Mouse (Mus musculus) megakaryocyte progenitor cell, adult 5-6 weeks (primary cell): ENCODE data around the gene Supv3l1. TPM values are rescaled to one million over a fixed set of nuclear protein-coding genes. Genes with fewer than 3 reads are reported as not detected.

Experiments
- ATAC-seq: replicated peaks from 2 replicates; pipeline ENCODE4 v1.8.0; 2016; ENCODE audit warnings: mild to moderate bottlenecking, moderate TSS enrichment, inconsistent platforms; ENCODE audit not compliant: poor library complexity
- total RNA-seq, 2 experiments: library from RNA; stranded (forward) in 1 of 2; stranded (reverse) in 1 of 2; fragments of 157-497, 149-512 nt in 1 of 2; fragments of 200-1000 nt in 1 of 2; gene quantifications; 2 replicates each; pipeline versions ENCODE4 v1.2.3 to v1.2.4; 2015 to 2017

The Supv3l1 gene
- total RNA-seq, 2 experiments from 2014 or later = 41.8 to 47.5 TPM

DNA sequence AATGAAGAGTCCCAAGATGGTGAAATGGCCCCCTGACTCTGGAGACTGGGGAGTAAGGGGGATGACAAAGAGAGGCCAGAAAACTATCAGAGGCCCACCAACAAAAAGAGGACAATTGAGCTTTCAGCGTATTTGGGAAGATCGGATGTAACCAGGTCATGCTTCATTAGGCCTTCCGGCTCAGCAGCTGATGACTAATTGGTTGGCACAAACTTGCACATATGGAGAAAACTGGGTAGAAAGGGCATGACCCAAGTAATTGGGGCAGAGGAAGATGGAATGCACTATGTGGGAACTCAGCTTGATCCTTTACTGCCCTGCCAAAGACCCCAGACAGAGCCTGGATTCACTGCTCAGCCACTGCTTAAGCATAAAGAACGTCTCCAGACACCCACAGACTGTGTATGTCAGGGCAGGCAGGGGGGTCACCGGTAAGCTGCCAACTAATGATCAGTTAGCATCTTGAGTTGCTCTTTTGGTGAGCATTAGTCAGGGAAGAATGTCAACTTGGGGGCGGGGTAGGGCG is 30.6 kb downstream of the Supv3l1 start:
- no peak for ATAC-seq

DNA sequence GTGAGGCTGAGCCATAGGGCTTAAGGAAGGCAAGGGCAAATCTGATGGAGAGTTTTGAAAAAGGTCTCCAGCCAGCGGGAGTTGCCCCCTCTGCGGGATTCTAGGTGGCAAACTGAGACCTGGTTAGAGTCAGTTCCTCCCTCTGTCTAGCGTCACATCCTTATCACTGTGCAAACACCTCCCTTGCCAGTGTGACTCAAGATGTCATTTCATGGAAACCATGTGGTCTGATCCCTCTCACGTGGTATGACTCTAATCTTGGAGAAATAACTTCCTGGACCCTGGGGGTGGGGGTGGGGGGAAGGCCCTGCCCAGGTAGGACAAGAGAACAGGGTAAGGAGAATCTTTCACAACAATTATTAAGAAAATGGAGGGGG is 35.9 kb downstream of the Supv3l1 start:
- ATAC-seq = peak; percentile 54

GRCm38 (mm10) chr10:62412906-62413605 is 36.5 kb downstream of the Supv3l1 start:
- ATAC-seq = peak; percentile 34

DNA sequence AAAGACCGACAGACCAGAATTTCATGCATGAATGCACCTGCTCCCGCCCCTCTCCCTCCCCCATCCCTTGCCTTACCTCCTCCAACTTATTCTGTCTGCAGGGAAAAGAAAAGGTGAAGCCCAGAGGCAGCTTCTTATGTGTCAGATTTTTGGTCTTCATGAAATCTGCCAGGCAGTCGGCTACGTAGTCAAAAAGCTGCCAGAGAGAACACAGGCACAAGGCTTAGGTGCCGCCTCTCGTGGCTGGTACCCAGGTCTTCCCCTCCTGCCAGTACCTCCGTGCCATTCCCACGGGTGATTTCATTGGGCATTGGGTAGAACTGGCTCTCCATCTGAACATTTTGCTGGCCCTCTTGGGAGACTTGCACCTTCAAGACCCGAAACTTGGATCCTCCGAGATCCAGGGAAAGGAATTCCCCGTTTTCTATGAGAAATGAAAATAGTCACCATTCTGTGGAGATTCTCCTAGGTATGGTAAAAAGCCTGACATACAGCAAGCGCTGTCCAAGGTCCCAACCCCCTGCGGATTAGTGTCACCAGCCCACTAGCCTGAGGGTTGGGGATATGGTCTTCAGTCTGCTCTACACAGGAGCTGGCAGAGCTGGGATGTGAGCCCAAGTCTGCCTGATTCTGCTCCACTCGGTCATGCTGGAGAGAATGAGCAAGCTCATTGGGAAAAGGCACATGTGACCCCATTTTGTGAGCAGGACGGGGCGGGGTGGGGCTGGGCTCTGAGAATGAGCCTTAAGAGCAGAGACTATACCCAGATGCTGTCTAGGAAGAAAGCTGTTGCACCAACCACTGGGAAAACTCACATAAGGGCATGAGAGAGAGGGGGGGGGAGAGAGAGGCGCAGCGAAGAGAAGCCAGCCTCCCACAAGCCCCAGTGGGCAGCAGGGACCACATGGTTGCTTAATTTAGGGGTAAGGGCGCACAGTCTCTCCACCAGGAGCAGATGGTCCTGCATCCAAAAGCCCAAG is 37.8 kb downstream of the Supv3l1 start:
- ATAC-seq = no peak

DNA sequence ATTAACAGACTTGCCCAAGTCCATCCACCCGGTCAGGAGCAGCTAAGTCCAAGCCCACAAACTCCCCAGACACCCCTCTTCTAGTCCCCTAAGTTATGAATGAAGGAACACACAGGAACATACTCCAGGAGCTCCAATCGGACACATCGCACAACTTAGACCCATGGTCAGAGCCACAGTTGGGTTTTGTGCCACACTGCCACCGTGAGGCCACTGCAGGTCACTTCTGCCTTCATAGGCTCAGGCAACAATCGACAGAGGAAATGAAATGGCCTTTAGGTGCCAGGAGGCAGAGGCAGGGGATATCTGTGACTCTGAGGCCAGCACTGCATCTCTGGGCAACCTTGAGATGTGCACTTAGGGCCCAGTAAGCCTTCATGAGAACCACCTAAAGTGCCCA is 38.6 kb downstream of the Supv3l1 start:
- ATAC-seq = peak; percentile 93

DNA sequence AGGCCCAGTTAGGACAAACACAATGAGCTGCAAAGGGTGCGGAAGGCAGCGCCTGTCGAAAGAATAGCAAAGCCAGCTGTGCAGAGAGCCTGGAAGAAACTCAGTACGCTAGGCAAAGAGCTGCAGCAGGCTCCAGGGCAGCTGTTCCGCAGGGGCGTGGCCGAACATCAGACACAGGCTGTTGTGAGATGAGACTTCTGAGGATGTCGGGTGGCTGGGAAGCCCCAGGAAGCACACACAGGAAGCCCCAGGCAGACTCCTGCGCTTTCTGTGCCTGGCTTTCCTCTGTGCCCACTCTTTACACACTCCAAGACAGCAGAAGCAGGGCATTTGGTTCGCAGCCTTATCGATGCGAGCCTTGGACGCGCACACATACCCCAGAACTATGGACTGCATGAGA is 44.6 kb downstream of the Supv3l1 start:
- ATAC-seq = no peak

DNA sequence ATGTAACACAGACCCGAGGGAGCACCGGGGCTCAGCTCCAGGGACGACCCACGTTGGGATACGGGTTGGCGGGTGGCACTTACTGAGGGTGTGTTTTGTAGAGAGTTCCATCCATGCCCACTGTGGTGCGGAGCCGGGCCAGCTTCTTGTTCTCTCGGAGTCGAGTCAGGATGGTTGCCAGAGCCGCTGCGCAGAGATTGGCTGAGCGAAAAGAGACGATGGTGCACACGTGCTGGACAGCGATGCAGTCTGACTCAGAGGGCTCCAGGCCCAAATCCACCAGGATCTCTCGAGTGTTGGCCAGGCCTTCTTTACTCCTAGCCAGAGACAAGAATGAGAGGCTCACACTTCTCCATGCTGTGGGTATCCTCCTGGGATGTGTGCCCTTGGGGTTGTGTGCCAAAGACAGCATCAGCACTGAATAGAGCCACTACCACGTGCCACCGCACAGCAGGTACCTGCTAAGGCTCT is 47.9 kb downstream of the Supv3l1 start:
- no peak for ATAC-seq

GRCm38 (mm10) chr10:62383011-62383410 is 66.5 kb downstream of the Supv3l1 start:
- ATAC-seq = no peak

GRCm38 (mm10) chr10:62380936-62381335 is 68.6 kb downstream of the Supv3l1 start:
- no peak for ATAC-seq

DNA sequence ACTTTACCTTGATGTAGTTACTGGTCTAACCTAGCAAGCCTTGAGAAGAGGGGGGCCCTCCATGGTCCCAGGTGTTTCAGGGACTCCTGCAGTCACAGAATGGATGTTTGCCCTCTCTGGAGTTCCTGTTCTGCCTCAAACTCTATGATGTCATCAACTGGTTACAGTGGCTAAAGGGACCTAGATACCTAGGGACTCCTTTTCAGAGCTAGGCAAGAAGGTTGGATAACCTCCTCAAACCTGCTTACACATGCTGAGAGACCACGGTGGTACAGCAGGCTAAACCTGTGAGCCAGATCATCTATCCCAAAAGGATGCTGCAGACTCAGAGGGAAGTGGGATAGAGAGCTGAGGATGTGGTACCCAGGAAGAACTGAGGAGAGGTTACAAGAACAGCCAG is 69.7 kb downstream of the Supv3l1 start, which contains the start of gene Hk1:
Gene Hk1 (minus strand): TSS at position 101 of the 400 bp plus-strand sequence.
- no peak for ATAC-seq

Other genes starting within 250 kb of the Supv3l1 start
- 0.15 and 0.49 TPM in 2 replicates for gene Tspan15, start 218.5 kb downstream of the Supv3l1 start, total RNA-seq (2015)
- gene Tspan15, start 218.5 kb downstream of the Supv3l1 start, total RNA-seq (2017) = 0.21 TPM in 1 of 2 replicates, not detected in the other
- not detected in 2 replicates for gene Tacr2, start 197.3 kb downstream of the Supv3l1 start, total RNA-seq (2015)
- not detected in 2 replicates for gene Tacr2, start 197.3 kb downstream of the Supv3l1 start, total RNA-seq (2017)
- 30.9 and 37.2 TPM in 2 replicates for gene Hk1, start 69.8 kb downstream of the Supv3l1 start, total RNA-seq (2015)
- 86.2 and 116 TPM in 2 replicates for gene Hk1, start 69.8 kb downstream of the Supv3l1 start, total RNA-seq (2017)
- gene Hkdc1, start 27.2 kb downstream of the Supv3l1 start, total RNA-seq (2015) = not detected in 2 replicates
- not detected in 2 replicates for gene Hkdc1, start 27.2 kb downstream of the Supv3l1 start, total RNA-seq (2017)
- gene 4930507D05Rik, start 249 bp downstream of the Supv3l1 start, total RNA-seq (2015) = 1.6 and 2.0 TPM in 2 replicates
- gene 4930507D05Rik, start 249 bp downstream of the Supv3l1 start, total RNA-seq (2017) = 1.1 and 2.0 TPM in 2 replicates
- 64.3 and 75.4 TPM in 2 replicates for gene Vps26a, start 37.1 kb upstream of the Supv3l1 start, total RNA-seq (2015)
- 78.1 and 84.2 TPM in 2 replicates for gene Vps26a, start 37.1 kb upstream of the Supv3l1 start, total RNA-seq (2017)
- gene Srgn, start 77.7 kb upstream of the Supv3l1 start, total RNA-seq (2015) = 4,537 and 5,213 TPM in 2 replicates
- 2,549 and 3,020 TPM in 2 replicates for gene Srgn, start 77.7 kb upstream of the Supv3l1 start, total RNA-seq (2017)
- 18.7 and 26.5 TPM in 2 replicates for gene Kif1bp, start 128.7 kb upstream of the Supv3l1 start, total RNA-seq (2015)
- gene Kif1bp, start 128.7 kb upstream of the Supv3l1 start, total RNA-seq (2017) = 14.8 and 19.4 TPM in 2 replicates
- 115 and 119 TPM in 2 replicates for gene Ddx21, start 152.5 kb upstream of the Supv3l1 start, total RNA-seq (2015)
- 148 and 187 TPM in 2 replicates for gene Ddx21, start 152.5 kb upstream of the Supv3l1 start, total RNA-seq (2017)
- 112 and 121 TPM in 2 replicates for gene Ddx50, start 201.5 kb upstream of the Supv3l1 start, total RNA-seq (2015)
- gene Ddx50, start 201.5 kb upstream of the Supv3l1 start, total RNA-seq (2017) = 98.4 and 111 TPM in 2 replicates